8 mouse cellular contexts compared by ENCODE assay signal in the genomic region with DNA sequence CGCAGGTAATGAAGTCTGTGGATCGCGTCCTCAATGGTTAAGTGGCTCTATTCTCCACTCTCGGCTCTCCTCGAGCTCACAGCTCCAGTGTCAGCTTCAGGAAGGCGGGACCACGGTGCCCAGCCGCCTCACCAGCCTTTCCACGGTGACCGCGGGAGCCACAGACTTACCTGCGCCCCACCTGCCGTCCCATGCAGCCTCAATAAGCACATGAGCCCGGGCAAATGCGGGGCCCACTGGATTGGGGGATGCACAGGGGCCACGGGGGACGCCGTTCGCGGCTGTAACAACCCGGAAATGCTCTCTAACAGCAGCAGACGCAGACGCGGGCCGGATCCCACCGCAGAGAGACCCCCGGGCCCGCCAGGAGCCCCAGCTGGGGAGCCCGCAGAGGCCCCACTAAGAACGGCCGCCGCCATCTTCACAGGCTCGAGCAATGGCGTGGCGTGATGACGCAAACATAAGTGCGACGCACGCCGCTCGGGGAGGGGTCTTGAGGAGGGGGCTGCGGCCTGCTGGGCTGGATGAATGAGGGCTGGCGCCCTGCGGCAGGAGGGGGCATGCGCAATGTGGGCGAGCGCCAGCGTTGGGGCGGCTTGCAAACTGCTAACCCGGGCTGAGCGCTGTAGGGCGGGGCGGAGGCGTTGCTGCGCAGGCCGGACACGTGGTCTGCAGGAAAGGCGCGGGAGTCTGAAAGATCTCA. TPM values are rescaled to one million over a fixed set of nuclear protein-coding genes. Genes with fewer than 3 reads are reported as not detected.
DNase-seq lines count a peak whose midpoint lies in the region; ATAC-seq and TF ChIP-seq lines count a peak whose summit lies in the region.

TSS of gene Pelp1 (minus strand) at position 438 of the 703 bp plus-strand sequence.

- ATAC-seq in frontal cortex, adult (ENCODE audit: low TSS enrichment), result peak; percentile 69; the same call in 1 of the 2 replicates
- ATAC-seq in lung, postnatal 0 days, result peak; percentile 96

- H3K4me1 ChIP-seq in hindbrain, embryonic 10.5 days (replicated peaks), result peaks cover 28% of the 10 kb centered on the region
- H3K4me1 ChIP-seq in lung, postnatal 0 days (ENCODE audit: insufficient read depth, low read depth, low read length), result peaks cover 8% of the 10 kb centered on the region; the same call in 1 of the 2 replicates

- no peaks in the 10 kb centered on the region for H3K9me3 ChIP-seq in hindbrain, embryonic 10.5 days
- H3K9me3 ChIP-seq in lung, postnatal 0 days (ENCODE audit: low read length), result no peaks in the 10 kb centered on the region

- H3K27ac ChIP-seq in hindbrain, embryonic 10.5 days, result peak within 1 kb of the TSS; percentile 97
- H3K27ac ChIP-seq in lung, postnatal 0 days (ENCODE audit: low read length), result peak within 1 kb of the TSS; percentile 83

- TF ChIP-seq EP300 in lung, postnatal 0 days (IDR thresholded peaks at IDR 0.05), result no peak

- H3K4me2 ChIP-seq in lung, postnatal 0 days (replicated peaks; ENCODE audit: low read depth, low read length), result peak within 1 kb of the TSS; percentile 94

- 0 out of 2 replicates have a peak, but pooled peaks have one; percentile 2 for TF ChIP-seq CTCF in lung, postnatal 0 days (IDR thresholded peaks at IDR 0.05)

- H3K27me3 ChIP-seq in hindbrain, embryonic 10.5 days (ENCODE audit: insufficient read depth, poor library complexity, severe bottlenecking), result no peaks in the 10 kb centered on the region; the same call in 1 of the 2 replicates
- no peaks in the 10 kb centered on the region for H3K27me3 ChIP-seq in lung, postnatal 0 days (replicated peaks; ENCODE audit: insufficient read depth, low read length)

- H3K9ac ChIP-seq in lung, postnatal 0 days (replicated peaks; ENCODE audit: low read depth), result peak within 1 kb of the TSS; percentile 92

- H3K36me3 ChIP-seq in hindbrain, embryonic 10.5 days, result peaks cover 28% of the 10 kb centered on the region
- no peaks in the 10 kb centered on the region for H3K36me3 ChIP-seq in lung, postnatal 0 days (ENCODE audit: insufficient read depth, low read length)

- WGBS in hindbrain, embryonic 10.5 days, result under 1% methylated on average over 59 of the region's 59 CpGs
- WGBS in lung, postnatal 0 days, result under 1% methylated on average over 59 of the region's 59 CpGs

- peak; percentile 85 for DNase-seq in MEL-GATA-1-ER (ENCODE audit: extremely low read depth, low read depth)
- peak; percentile 84 for DNase-seq in cerebellum, adult 8-10 months
- DNase-seq in hindbrain, embryonic 10.5 days (ENCODE audit: low spot score), result peak; percentile 99
- DNase-seq in layer of hippocampus, adult 9-11 months, result peak; percentile 90
- peak; percentile 92 for DNase-seq in lung, postnatal 0 days (ENCODE audit: low spot score)
- peak; percentile 91 for DNase-seq in ovary, postnatal 14 days (ENCODE audit: low spot score)
- DNase-seq in thymus, postnatal 14 days, result peak; percentile 94

- peak within 1 kb of the TSS; percentile 100 for H3K4me3 ChIP-seq in hindbrain, embryonic 10.5 days
- peak within 1 kb of the TSS; percentile 84 for H3K4me3 ChIP-seq in lung, postnatal 0 days (ENCODE audit: low read depth, low read length)

RNA-seq across cellular contexts. Expression of gene Pelp1, which starts in this region (rescaled TPM):
- 50.6 and 53.0 TPM in 2 replicates for polyA plus RNA-seq in hindbrain, embryonic 10.5 days (2016; fragmentation: Nextera tagmentation; extraction: Ambion mirVana)
- polyA plus RNA-seq in lung, postnatal 0 days (2015; fragmentation: Nextera tagmentation; extraction: Ambion mirVana), result 9.1 and 9.6 TPM in 2 replicates

Comparison
In these comparisons a context has a peak if more than half of its experiments do, and no peak if none do; other contexts are left out.
1. Peak in every context shown above with its lines: DNase-seq, ATAC-seq, H3K4me3 ChIP-seq and H3K27ac ChIP-seq.